Mouse (Mus musculus) cortical plate, adult 2 months (tissue): ENCODE data around the gene Tmcc3.

Source experiments
- CTCF ChIP-seq: fragments of 200-500 bp; IDR thresholded peaks from 2 replicates; pipeline ENCODE4 v1.5.1; 2011; ENCODE audit warnings: mild to moderate bottlenecking, control low read depth, low read length; ENCODE audit not compliant: insufficient read depth; ENCODE audit errors: extremely low read depth
- POLR2A ChIP-seq: fragments of 200-500 bp; IDR thresholded peaks from 2 replicates; pipeline ENCODE4 v1.6.1; 2011; ENCODE audit warnings: mild to moderate bottlenecking, low read length, control low read depth; ENCODE audit not compliant: insufficient read depth; ENCODE audit errors: extremely low read depth

DNA sequence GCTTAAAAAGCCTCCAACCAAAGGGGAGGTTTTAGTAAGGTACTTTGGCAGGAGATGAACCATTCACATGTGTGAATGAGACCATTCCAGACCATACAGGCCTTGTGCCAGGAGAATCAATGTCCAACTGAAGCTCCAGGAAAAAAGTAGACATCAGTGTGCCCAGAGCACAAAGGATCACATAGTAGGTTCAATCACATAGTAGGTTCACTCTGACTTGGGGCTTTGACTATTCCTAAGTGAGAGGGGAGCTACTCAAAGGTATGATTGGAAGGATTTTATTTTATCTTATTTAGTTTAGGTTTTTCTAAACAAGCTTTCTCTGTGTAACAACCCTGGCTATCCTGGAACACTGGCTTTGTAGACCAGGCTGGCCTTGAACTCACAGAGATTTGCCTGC, 169.9 kb downstream of the Tmcc3 start:
- TF ChIP-seq CTCF (no peak), POLR2A (no peak)
